Mouse (Mus musculus): Measurements from ENCODE around the gene Phf21a.

Gene Phf21a

GRCm38 (mm10) chr2:92182981-92183501 is 90.1 kb downstream of the Phf21a start:
- DNase-seq: peak; percentile 77 to 80

GRCm38 (mm10) chr2:92183613-92184076 is 90.7 kb downstream of the Phf21a start:
- DNase-seq: peak; percentile 93 to 94

- peak; percentile 28 to 54 for DNase-seq
These were observed 91.4 kb downstream of the Phf21a start for GRCm38 (mm10) chr2:92184077-92184921.

GRCm38 (mm10) chr2:92185062-92185765 is 92.3 kb downstream of the Phf21a start:
- peak; percentile 50 for DNase-seq

- no peak for DNase-seq
These were observed 93.0 kb downstream of the Phf21a start for GRCm38 (mm10) chr2:92185766-92186450.

GRCm38 (mm10) chr2:92187061-92187460 is 94.1 kb downstream of the Phf21a start:
- no peak for DNase-seq

- no peak for DNase-seq
These were observed 95.8 kb downstream of the Phf21a start for GRCm38 (mm10) chr2:92188744-92189143.

- DNase-seq: no peak
These were observed 98.0 kb downstream of the Phf21a start for GRCm38 (mm10) chr2:92190960-92191359.

GRCm38 (mm10) chr2:92191826-92192581 is 99.1 kb downstream of the Phf21a start:
- DNase-seq: peak; percentile 52 to 69

GRCm38 (mm10) chr2:92198126-92198525 is 105.2 kb downstream of the Phf21a start:
- DNase-seq: no peak

- DNase-seq: no peak
These were observed 105.8 kb downstream of the Phf21a start for GRCm38 (mm10) chr2:92198747-92199146.

GRCm38 (mm10) chr2:92199562-92200286 is 106.8 kb downstream of the Phf21a start:
- no peak for DNase-seq

- no peak for DNase-seq
These were observed 109.6 kb downstream of the Phf21a start for GRCm38 (mm10) chr2:92202319-92203040.

- no peak for DNase-seq
These were observed 112.2 kb downstream of the Phf21a start for GRCm38 (mm10) chr2:92205010-92205639.

GRCm38 (mm10) chr2:92210409-92210808 is 117.5 kb downstream of the Phf21a start:
- DNase-seq: no peak

- DNase-seq: no peak
These were observed 128.5 kb downstream of the Phf21a start for GRCm38 (mm10) chr2:92221431-92221830.

- no peak for DNase-seq
These were observed 132.7 kb downstream of the Phf21a start for GRCm38 (mm10) chr2:92225592-92225991.

GRCm38 (mm10) chr2:92229973-92230372 is 137.1 kb downstream of the Phf21a start:
- no peak for DNase-seq

- DNase-seq: no peak
These were observed 138.8 kb downstream of the Phf21a start for GRCm38 (mm10) chr2:92231706-92232105.

GRCm38 (mm10) chr2:92234768-92235332 is 141.9 kb downstream of the Phf21a start:
- DNase-seq: no peak

Data from B cell, adult 2 months (primary cell).